Mouse (Mus musculus) bone marrow, adult 2 months (tissue): Measurements from ENCODE around the gene Gng7.

Source experiments
- CTCF ChIP-seq: fragments of 200-500 bp; IDR thresholded peaks from 2 replicates; pipeline ENCODE4 v1.5.1; 2011; ENCODE audit warnings: low read length, control low read depth; ENCODE audit not compliant: control insufficient read depth, insufficient read depth
- POLR2A ChIP-seq: fragments of 200-500 bp; IDR thresholded peaks from 2 replicates; pipeline ENCODE4 v1.6.1; 2011; ENCODE audit warnings: low read depth, mild to moderate bottlenecking, control low read depth, low read length, borderline replicate concordance; ENCODE audit not compliant: control insufficient read depth

GRCm38 (mm10) chr10:80921923-80922322 lies 92.8 kb downstream of the Gng7 start:
- no peak for TF ChIP-seq CTCF
- TF ChIP-seq POLR2A: no peak
